Mouse (Mus musculus): ENCODE measurements at regions not wholly inside any gene's neighbourhood (a gene's known extent, or its start where the extent isn't known, plus 50 kb on each side); places are given as distances from the start of the nearest gene placed in this dataset.

GRCm38 (mm10) chr12:92601673-92602072 is 752.7 kb upstream of the Sel1l start:
- DNase-seq, result no peak

- DNase-seq, result no peak
Observed at GRCm38 (mm10) chr12:92589725-92590124, 740.8 kb upstream of the Sel1l start.

GRCm38 (mm10) chr12:92589305-92589704 is 740.3 kb upstream of the Sel1l start:
- DNase-seq, result no peak

GRCm38 (mm10) chr12:92578596-92578995 is 729.6 kb upstream of the Sel1l start:
- no peak for DNase-seq

Measured in cerebellum, postnatal 10 days (tissue).